Mouse (Mus musculus) gastrocnemius, postnatal 10 days (tissue): Measurements from ENCODE around the gene Ctbs. TPM values are rescaled to one million over a fixed set of nuclear protein-coding genes. Genes with fewer than 3 reads are reported as not detected.
A peak's percentile ranks its signal among the peaks of the same experiment; 100 is the strongest.
"Not testable (repeated sequence)": the region's sequence is repeated elsewhere in the genome, so short reads cannot be mapped to it uniquely, and the experiment has no call there.

Experiments used
- DNase-seq: peaks from one replicate; pipeline ENCODE4 v3.0.0; 2021; ENCODE audit warnings: mixed read lengths
- long read RNA-seq, 2 experiments: library from polyadenylated mRNA; stranded (forward); transcript quantifications; one replicate each; pipeline ENCODE4 v2.0.0; 2021
- total RNA-seq, 2 experiments: library from RNA; stranded (reverse); gene quantifications; 2 replicates each; pipeline ENCODE4 v1.2.3; 2021

Gene Ctbs
- 1 to 10 TPM; 6.5 to 7.4 TPM for total RNA-seq
- long read RNA-seq, experiment 1, transcript Ctbs-202 (7 exons, 2,892 nt) = major isoform, 7 of 10 reads
- long read RNA-seq, experiment 1, partial matches to known transcripts = 0 of 10 reads
- long read RNA-seq, experiment 1, other reads (novel, unspliced or antisense) = 3 of 10 reads
- long read RNA-seq, experiment 2, partial matches to known transcripts = 1 of 2 reads
- long read RNA-seq, experiment 2, other reads (novel, unspliced or antisense) = 0 of 2 reads

DNA sequence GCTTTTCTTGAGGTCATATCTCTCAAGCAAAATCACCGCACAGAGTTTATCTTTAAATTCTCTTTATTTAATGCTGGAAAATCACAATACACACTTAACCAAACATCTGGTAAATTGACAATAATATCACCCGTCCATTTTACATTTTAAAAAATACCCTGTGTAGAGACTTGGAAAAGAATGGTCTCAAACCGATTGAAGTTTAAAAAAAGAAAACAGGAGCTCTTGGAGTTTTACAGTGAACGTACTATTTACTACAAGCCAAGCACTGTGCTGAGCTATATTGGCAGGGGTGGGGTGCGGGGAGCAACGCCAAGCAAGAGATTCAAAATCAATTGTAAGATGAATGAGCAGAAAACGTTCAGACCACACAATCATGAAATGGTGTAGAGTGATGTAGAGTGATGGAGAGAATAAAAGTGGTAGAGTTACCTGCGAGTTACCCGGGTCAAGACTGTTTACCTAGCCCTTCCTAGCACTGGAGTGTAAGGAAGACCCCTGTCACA lies at the start of gene Ctbs:
Gene Ctbs (plus strand): TSS at position 51 of the 506 bp plus-strand sequence.
- no peak for DNase-seq

DNA sequence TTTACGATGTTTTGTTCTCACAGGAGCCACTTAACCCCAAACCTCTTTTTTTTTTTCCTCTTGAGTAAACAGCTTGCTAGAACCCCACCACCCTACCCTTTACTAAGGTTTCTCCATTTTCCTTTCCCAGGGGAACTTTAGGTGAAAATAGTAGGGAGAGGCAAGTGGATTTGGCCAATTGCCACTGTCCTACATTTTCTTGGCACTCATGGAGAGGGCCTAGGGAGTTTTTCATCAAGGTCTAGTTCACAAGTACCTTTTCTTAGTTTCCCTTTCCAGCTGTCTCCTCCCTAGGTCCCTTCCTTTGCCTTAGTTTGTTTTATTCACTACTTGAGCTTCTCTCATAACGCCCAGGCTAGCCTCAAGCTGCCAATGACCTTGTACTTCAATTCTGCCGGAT lies 45.8 kb upstream of the Ctbs start:
- DNase-seq = no peak

DNA sequence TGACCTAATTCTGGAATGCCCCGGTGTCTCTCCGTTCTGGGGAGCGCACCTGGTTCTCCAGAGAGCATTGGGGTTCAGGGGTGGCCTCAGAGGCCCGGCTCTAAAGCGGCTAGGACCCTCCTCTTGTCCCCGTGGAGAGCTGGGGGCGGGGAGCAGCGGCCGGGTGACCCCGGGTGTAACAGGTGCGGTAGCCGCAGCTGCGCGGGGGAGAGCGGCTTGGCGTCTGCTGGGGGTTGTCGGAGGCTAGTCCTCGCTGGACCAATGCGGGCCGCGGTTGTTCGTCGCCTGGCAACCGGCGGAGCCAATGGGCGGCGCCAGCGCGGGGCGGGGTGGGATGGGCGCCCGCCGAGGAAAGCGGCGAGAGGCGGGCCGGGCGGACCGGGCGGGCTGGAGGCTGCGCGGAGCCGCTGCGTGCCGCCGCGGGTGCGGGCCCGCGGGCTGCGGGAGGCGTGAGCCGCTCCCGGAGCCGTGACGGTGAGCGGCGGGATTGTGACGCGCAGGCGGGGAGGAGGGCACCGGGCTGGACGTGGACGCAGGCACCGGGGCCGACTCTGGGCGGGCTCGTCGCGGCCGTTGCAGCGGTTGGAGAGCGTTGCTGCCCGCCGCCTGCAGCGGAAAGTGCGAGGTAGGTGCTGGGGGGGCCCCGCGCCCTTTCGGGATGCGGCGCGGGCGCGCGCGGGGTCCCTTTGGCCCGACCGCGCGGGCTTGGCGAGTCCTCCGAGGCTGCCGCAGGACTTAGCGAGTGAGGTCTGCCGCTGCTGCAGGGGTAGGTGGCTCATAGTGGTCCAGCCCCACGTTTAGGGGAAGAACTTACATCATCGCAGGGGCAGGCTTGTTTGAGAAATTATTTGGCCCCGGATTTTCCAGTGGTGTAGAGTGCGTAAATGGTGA lies 45.0 kb upstream of the Ctbs start, which contains the start of gene Ssx2ip:
Gene Ssx2ip (plus strand): TSS at position 332 of the 891 bp plus-strand sequence.
- DNase-seq = peak; percentile 99

- DNase-seq = no peak
These were observed 44.2 kb upstream of the Ctbs start for GRCm38 (mm10) chr3:146405213-146406006.

DNA sequence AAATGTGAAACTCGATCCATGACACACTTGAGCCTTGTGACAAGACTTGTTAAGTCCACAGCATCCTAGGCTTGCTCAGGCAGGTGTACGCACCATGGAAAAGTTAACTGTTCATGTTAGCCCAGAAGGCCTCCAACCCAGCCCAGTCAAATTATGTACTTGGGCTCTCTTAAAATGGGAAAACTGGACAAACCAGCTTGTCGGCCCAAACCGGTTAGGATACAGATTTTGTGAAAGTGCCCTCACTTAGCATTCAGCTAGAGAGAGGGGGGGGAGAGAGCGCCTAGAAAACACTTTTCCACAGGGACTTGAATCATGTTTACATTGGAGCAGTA lies 43.6 kb upstream of the Ctbs start:
- no peak for DNase-seq

DNA sequence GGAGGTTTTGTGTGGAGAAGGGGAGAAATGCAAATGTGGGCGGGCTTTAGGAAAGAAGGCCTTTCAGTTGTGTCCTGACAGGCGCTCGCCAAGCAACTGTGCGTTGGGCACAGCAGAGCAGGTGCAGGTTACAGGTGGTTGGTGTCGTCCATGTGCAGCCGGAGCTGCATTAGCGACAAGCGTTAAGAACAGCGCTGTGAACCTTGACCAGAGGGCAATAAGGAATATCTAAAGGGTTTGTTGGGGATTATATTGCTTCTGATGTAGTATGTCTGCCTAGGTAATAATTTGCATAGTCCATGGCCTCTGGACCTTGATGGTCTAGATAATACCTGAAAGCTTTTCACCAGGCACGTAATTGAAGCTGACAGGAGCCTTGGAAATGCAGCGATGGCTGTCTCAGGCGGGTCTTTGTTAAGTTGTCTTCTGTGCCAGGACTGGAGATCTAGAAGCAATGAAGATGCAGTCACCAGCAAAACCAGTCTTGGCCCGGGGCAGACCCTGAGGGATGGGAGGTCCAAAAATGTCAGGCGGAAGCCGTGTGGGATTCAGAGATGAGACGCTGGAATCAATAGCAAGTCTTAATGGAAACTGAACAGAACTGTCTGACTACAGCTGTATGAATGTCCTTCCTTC lies 42.4 kb upstream of the Ctbs start:
- no peak for DNase-seq

DNA sequence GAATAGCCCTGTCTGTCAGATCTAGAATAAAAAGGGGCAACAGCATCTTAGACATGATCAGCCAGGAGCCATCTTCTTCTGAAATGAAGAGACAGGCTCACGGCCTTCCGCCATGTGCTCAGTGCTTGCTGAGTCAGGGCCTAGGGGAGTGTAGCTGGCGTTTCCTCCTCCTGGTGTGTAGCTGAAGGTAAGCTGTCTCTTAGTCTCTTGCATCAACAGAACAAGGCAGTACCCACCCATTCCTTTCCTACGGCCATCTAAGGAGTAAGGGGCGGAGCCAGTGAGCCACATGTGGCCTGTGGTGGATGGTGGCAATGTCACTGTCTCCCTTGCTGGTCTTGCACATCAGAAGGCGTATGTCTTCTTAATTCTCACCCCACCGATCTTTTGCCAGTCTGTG lies 39.5 kb upstream of the Ctbs start:
- no peak for DNase-seq

DNA sequence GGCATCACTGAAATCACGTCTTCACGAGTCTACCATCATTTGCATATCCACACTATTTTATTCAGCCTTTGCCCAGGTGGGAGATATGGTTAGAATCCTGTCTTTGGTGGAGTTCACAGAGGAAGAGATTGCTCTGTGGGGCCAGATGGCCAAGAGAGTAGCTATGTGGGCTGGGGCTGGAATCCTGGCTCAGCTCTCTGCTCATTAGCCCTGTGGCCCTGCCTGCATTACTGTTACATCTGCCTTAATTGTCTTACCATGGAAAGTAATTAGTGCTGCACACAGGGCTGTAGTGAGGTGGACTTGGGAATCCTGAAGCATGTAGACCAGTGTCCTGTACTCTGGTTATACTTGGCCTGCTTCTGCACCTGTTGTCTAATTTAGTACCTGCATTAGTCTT lies 37.6 kb upstream of the Ctbs start:
- no peak for DNase-seq

DNA sequence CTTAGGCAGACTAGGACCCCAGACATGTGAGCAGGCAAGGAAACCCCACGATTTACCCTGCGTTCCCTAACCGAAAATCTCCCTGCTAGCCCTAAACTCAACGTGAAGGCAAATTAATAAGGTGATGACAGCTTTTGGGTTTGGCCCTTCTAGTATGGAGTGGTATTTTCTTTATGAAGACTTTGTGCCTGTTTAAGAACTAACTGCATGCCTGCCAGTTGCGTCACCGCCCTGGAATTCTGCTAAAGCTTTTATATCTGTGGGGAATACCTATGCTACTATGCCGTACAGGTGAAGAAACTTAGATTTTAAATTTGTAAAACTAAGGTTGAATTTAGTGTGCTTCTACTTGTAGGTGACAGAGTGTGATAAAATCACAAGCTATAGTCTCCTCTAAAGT lies 37.1 kb upstream of the Ctbs start:
- DNase-seq = no peak

DNA sequence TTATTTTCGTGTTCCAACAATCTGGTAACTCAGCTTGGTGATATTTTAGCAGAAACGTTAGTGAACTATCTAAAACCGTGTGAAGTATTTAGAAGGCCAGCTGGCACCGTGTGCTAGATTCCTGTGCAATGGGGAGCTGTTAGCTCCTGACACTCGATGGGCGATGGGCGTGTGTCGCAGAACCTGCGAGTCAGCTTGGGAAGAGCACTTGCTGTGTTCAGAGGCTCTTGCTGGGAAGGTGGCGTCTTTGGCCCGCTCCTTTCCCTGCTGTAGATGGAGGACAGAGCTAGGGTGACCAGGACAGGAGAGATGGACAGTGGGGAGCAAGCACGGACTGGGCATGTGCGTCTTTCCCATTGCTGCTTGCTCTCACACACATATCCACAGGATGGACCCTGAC lies 36.6 kb upstream of the Ctbs start:
- no peak for DNase-seq

DNA sequence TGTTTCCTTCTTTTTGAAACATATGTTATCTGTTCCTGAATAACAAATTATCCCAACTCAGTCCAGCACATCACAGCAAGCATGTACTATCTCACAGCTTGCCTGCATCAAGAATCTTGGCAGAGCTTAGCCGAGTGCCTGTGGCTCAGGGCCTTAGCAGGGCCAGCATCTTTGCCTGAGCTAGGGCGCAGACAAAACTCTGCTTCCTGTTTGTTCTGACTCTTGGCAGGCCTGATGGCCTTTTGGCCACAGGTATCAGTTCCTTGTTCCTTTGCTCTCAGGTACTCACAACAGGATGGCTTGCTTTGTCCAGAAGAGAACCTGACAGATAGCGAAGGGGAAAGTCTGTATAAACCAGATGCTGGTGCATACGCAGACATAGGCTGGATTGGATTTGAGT lies 35.6 kb upstream of the Ctbs start:
- no peak for DNase-seq

DNA sequence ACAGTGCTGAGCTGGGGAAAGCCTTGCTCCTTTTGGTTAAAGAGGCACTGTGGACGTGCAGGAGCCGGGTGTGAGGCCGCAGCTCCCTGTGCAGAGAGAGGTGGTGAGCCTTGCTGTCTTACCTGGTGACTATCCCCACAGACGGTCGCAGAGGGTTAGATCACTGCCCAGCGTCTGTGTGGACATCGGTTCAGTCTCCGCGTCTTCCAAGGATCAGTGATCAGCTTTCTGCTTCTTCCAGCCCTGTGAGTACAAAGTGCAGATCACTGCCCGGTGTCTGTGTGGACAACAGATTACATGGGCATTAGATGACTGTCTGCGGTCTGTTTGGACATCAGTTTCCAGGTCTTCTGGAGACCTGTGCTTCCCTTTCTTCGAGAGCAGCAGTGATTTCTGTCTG lies 35.0 kb upstream of the Ctbs start:
- DNase-seq = no peak

DNA sequence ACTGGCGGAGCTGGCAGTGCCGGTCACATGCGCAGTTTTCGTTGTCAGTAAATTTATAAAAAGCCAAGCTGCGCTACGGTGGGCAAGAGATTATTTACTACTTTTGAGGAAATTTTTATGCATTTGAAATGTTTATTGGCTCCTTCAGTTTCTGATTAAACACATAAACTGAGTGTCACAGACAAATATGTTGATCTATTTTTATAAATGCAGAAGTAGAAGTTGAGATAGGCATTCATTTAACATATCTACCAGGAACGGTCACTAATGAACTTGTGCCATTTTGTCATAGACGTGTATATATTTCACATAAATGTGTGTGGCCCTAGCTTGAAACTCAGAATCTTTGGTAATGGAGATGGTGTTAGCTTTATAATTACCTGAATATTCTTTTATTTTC lies 31.7 kb upstream of the Ctbs start:
- no peak for DNase-seq

DNA sequence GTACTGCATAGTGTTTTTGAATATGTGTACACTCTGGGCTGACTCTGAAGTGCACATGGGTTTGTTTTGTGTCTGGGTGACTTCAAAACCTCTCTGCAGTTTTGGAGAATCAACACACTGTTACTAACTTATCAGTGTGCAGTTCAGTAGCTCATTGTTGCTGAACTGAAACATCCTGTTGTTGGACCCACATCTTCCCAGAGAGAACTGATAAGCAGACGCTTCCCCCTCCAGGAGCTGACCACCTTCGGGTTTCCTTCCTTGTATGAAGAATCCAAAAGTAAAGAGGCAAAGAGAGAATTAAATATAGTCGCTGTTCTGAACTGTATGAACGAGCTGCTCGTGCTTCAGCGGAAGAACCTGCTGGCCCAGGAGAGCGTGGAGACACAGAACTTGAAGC lies 30.7 kb upstream of the Ctbs start:
- no peak for DNase-seq

DNA sequence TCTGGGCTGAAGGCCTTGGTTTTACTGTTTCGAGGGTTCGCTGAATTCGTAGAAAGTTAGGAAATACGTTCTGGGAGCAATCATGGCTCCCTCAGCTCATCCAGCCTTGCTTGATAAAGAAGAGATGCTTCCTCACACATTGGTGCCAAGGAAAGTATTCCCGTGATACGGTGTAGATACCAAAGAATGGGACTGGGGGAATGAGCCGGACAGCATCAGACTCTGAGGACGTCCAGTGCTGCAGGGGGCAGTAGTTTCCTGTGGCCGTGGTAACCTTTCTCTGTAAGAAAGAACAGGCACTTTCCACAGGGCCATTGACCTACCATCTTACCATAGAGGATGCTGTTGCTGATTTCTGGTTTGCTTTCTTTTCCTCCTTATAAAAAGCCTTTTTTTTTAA lies 30.1 kb upstream of the Ctbs start:
- DNase-seq = no peak

DNA sequence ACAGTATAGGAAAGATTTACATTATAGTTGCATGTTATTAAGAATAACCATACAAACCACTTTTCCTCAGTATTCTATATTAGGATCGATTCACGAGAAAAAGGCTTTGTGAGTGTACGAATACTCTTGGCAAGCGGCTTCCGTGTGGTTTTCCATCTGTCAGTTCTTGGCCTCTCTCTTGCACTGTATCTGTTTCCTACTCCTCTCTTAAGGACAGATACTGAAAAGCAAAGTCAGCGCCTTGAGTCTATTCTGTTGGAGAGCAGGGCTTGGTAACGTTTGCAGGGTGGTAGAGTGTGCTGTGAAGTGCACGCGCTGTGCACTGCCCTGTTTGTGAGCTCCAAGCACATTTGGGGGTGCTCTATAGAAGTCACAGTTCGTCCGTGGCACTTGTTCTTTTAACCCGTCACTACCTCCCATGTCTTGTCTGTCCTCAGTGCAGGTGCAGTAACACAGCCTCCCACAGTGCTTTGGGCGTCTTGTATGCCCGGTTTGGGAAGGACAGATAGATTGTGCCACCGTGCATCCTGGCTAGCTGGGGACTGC lies 29.5 kb upstream of the Ctbs start:
- DNase-seq = no peak

- DNase-seq = no peak
These were observed 27.8 kb upstream of the Ctbs start for GRCm38 (mm10) chr3:146421787-146422186.

DNA sequence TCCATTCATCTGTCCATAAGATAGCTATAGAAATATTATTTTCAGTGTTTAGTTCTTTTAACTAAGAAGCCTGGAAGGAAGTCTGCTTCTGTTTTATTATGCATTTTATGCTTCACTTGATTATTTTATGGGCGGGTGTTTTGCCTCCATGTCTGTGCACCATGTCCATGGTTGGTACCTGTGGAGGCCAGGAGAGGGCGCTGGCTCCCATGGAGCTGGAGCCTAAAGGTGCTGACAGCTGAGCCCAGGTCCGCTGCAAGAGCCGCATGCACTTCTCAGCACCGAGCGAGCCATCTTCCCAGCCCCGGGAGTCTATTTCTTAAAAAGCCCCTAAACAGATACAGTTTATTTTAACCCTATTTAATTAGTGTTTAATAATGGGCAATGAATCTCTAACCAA lies 25.9 kb upstream of the Ctbs start:
- no peak for DNase-seq

GRCm38 (mm10) chr3:146424306-146424900 lies 25.2 kb upstream of the Ctbs start:
- no peak for DNase-seq

DNA sequence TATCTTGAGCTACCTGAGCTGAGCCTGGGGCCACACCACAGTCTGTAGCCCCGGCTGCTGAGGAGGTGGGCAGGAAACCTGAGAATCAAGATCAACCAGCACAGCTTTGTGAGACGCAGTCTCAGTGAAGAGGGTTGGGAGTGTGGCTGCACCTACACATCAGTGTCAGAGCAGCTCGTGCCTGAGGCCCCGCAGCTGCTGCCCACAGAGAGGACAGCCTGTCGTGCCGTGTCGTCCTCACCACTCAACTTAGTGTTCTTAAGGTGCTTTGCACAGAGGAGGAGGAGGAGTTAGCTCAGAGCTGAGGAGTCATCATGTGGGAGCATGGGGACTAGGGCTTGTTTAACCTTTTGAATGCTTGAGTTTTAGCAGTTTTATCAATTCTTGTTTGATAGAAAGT lies 23.7 kb upstream of the Ctbs start:
- no peak for DNase-seq

DNA sequence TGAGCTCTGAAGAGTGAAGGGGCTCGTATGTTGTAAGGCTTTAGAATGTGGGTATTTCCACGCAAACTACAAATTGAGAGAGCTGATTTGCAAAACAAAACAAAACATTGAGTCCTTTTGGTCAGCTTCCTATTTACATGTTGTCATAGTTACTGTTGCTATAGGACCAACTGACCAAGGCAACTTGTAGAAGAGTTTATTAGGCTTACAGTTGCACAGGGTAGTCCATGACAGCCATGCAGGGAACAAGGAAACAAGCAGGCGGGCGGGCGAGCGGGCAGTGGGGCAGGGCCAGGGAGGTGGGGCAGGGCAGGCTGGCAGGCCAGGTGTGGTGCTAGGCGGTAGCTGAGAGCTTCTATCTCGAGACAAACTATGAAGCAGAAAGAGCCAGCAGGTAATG lies 23.1 kb upstream of the Ctbs start:
- no peak for DNase-seq

GRCm38 (mm10) chr3:146433063-146433462 lies 16.5 kb upstream of the Ctbs start:
- not testable (repeated sequence) for DNase-seq
